Mouse (Mus musculus): ENCODE results near the gene AB124611.
"Not testable (repeated sequence)": the region's sequence is repeated elsewhere in the genome, so short reads cannot be mapped to it uniquely, and the experiment has no call there.

The AB124611 gene

DNA sequence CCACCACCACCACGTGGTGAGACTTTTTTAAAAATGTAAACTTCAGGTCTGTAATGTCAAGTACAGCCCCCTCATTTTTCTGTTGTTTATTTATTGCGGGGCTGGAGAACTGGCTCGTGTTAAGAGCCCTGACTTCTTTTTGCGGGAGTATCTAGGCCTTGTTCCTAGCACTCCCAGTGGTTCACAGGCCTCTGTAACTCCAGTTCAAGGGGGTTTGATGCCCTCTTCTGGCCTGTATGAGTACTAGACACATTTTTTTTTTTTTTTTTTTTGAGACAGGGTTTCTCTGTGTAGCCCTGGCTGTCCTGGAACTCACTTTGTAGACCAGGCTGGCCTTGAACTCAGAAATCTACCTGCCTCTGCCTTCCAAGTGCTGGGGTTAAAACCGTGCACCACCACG is 7.3 kb upstream of the AB124611 start:
- not testable (repeated sequence) for DNase-seq (ENCODE audit: low read depth, low spot score)

DNA sequence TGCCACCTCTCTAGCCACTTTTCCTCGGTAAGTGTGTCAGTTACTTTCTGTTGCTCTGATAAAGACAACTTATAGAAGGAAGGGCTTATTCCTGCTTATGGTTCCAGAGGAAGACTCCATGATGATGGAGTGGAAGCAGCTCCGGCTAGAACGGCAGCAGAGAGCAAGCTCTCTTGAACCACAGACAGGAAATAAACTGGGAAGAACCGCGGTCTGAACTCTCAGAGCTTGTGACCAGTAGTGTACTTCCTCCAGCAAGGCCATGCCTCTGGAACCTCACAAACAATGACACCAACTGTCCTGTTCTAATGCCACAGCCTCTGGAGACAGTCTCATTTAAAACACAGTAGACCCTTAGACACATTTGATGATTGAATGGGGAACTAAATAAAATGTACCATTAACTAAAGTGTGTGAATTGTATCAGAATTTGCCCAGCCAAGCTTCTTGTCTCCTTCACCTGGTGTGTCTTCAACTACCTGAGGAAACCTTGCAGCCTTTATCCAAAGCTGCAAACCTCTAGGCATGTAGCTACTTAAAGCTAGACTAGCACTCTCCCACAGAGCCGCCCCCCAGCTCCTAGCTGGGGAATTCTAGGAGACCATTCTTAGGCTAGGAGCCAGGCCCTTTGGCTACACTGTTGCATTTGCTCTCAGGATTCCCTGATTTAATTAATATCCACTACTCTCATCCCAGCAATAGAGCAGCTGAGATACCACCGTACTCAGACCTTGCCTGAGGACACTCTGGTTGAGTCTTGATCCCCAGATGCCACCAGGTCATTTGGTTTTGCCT is 637 bp upstream of the AB124611 start:
- peak; percentile 40 for DNase-seq (ENCODE audit: low read depth, low spot score)

DNA sequence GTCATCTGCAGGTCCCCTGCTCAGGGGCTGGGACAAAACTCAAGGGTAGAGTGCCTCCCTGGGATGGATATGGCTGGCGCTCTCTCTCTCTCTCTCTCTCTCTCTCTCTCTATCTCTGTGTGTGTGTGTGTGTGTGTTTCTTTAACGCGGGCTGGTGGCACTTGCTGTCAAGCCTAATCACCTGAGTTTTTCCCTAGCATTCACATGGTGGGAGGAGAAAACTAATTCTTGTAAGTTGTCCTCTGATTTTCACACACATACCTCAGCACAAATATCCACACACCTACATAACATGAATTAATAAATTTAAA is 613 bp downstream of the AB124611 start:
- no peak for DNase-seq (ENCODE audit: low read depth, low spot score)

GRCm38 (mm10) chr9:21527100-21527801 is 1.3 kb downstream of the AB124611 start:
- DNase-seq (ENCODE audit: low read depth, low spot score) = no peak

GRCm38 (mm10) chr9:21527917-21528324 is 1.9 kb downstream of the AB124611 start:
- DNase-seq (ENCODE audit: low read depth, low spot score) = no peak

DNA sequence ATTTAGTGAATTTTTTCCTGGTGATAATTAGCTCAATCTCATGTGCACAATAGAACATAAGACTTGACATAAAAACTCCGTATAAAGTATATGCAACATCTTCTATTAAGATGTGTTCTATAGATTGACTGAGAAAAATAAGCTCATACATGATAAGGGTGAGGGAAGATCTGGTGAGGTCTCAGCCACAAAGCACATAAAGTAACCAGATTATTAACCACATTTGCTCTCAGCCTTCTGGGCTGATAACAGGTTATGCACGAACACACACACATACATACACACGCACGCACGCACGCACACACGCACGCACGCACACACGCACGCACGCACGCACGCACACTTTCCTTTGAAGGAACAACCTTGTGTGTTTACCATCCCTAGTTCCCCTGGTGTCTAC is 10.5 kb downstream of the AB124611 start:
- DNase-seq (ENCODE audit: low read depth, low spot score) = no peak

DNA sequence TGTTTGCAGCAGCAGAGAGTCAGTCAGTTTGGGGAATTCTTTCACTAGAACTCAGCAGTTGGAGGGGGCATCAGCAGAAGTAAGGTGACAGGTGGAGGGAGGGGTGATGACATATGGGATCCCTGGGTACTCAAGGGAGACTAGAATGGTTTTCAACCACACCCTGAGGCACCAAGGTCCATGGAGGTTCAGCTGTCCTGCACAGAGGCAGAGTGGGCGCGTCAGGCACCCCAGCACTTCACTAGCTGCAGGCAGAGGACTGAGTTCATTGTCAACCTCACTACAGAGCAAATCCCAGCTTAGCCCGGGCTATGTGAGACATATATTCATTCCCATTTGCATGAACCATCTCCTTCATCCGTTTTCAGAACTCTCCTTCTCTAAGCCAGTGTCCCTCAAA is 11.0 kb downstream of the AB124611 start:
- DNase-seq (ENCODE audit: low read depth, low spot score) = no peak

GRCm38 (mm10) chr9:21539981-21540753 is 14.2 kb downstream of the AB124611 start:
- DNase-seq (ENCODE audit: low read depth, low spot score) = no peak

- not testable (repeated sequence) for DNase-seq (ENCODE audit: low read depth, low spot score)
Measured at GRCm38 (mm10) chr9:21542001-21542400, 16.0 kb downstream of the AB124611 start.

GRCm38 (mm10) chr9:21545351-21545915 is 19.5 kb downstream of the AB124611 start:
- peak; percentile 22 for DNase-seq (ENCODE audit: low read depth, low spot score)

- DNase-seq (ENCODE audit: low read depth, low spot score) = peak; percentile 99
Measured at GRCm38 (mm10) chr9:21545916-21546788, 20.2 kb downstream of the AB124611 start.

DNA sequence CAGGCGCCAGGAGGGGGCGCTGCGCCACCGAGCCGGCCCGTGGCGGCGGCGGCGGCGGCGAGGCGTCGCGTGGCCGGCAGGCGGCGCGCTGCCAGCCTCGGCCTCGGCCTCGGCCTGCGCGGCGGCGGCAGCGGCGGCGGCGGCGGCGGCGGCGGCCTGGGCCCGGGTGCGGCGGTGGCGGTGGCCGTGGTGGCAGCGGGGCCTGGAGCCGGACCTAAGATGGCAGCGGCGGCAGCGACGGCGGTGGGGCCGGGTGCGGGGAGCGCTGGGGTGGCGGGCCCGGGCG is 20.8 kb downstream of the AB124611 start, which contains the start of gene Carm1:
TSS of gene Carm1 (plus strand) at position 106 of the 286 bp plus-strand sequence.
- DNase-seq (ENCODE audit: low read depth, low spot score) = no peak

GRCm38 (mm10) chr9:21547075-21547941 is 21.3 kb downstream of the AB124611 start:
- DNase-seq (ENCODE audit: low read depth, low spot score) = peak; percentile 79

DNA sequence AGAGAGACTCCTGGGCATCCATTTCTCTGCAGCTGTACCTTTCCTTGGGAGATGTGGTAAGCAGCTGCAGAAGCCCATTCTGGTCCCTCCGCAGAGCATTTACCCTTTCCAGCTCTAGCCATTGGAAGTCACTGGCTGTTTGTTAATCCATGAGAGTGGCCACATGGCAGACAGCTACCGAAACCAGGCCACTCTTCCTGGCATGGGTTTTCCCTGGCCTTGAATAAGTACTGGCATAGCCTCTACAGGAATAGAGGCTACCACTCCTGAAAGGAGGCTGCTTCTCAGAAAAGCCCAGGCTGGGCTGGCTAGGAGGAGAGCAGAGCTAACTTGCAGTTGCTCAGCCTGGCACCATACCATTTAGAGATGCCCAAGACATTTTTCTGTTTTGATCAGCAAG is 25.1 kb downstream of the AB124611 start:
- no peak for DNase-seq (ENCODE audit: low read depth, low spot score)

DNA sequence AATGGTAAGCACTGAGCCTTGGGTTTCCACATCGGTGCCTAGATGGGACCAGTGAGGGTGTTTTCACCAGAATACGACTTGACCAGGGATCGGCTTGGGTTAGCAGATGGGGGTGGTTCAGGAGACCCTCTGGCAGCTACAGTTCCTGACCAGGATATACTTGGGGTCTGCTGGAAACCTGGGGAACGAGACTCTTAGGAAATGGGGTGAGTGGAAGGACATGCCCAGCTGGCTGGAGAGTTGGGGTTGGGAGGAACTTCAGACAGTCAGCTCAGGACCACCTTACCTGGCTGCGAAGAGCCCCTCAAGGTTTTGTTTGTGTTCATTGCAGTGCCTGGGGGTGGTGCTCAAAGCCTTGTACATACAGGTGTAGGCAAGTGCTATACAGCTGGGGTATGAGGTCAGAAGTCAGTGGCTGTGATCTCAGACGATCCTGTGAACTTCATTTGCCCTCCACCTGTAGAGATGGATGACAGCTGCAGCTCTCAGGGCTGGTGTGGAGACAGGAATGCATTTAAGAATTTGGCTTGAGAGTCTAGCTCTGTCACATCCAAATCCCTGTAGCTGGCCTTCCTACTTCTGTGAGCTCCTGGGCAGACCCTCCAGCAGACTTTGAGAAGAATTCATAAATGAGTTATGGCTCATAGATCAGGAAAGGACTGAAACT is 27.8 kb downstream of the AB124611 start:
- DNase-seq (ENCODE audit: low read depth, low spot score) = no peak

GRCm38 (mm10) chr9:21555198-21555742 is 29.3 kb downstream of the AB124611 start:
- DNase-seq (ENCODE audit: low read depth, low spot score) = no peak

- no peak for DNase-seq (ENCODE audit: low read depth, low spot score)
Measured at GRCm38 (mm10) chr9:21556996-21557395, 31.0 kb downstream of the AB124611 start.

DNA sequence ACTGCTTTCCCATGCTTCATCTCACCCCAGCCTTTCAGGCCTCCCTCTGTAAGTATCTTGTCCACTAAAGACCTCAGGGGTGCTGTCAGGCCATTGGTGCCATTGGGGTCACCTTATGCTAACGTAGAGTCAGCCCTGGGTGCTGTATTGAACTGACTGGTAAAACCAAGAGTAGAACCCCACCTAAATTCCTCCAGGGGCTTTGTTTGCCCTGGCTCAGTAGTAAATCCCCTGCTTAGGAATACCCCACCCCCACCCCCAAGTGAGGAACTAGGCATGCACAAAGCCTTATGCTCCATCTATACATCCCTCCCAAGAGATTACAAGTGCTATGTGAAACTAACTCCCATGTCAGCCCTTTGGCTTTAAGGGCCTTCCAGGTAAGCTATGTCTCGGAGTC is 31.6 kb downstream of the AB124611 start:
- no peak for DNase-seq (ENCODE audit: low read depth, low spot score)

GRCm38 (mm10) chr9:21558366-21558765 is 32.4 kb downstream of the AB124611 start:
- DNase-seq (ENCODE audit: low read depth, low spot score) = no peak
